Mouse (Mus musculus) 3T3-L1 (cell line): ENCODE data around the gene Slc25a25.
A peak's percentile ranks its signal among the peaks of the same experiment; 100 is the strongest.

Experiments
- DNase-seq: peaks from one replicate; pipeline ENCODE4 v3.0.0-alpha.2; 2015; ENCODE audit warnings: low read depth, low spot score

Gene Slc25a25

GRCm38 (mm10) chr2:32429215-32429891 lies 21.9 kb downstream of the Slc25a25 start:
- no peak for DNase-seq

- DNase-seq: peak; percentile 70
Measured at GRCm38 (mm10) chr2:32428262-32428722, 23.0 kb downstream of the Slc25a25 start.

DNA sequence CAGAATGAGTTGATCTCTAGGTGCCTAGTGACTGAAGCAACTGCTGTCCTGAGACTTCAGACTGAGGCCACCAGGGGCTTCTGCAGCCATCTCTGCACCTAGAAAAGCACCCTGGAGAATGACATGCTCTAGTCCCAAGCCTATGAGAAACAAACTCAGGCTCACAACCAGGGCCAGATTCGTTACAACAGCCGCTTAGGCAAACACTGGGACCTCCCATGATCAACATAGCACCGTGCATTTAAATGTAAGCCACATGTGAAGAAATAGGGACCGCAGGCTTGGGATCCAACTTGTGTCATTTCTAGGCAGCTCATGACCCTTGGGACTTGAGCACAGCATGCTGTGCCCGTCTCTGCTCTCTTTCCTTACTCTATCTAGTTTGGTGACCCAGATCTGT lies 23.5 kb downstream of the Slc25a25 start:
- DNase-seq: no peak

DNA sequence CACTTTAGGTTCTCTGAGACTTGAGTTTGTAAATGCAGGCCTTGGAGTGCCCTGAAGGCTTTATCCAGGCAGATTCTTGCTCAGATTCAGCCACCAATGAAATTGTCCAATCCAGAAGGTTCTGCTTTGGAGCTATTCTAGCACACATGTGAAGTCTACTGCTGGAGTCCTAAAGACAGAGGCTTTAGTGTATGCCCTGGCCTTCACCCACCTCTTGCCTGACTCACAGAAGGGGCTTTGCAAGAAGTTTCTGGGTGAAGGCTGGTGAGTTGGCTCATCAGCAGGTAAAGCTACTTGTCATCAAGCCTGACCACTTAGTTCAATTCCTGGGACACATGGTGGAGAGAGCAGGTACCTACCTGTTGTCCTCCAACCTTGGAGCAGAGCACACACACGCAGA lies 25.1 kb downstream of the Slc25a25 start:
- no peak for DNase-seq

DNA sequence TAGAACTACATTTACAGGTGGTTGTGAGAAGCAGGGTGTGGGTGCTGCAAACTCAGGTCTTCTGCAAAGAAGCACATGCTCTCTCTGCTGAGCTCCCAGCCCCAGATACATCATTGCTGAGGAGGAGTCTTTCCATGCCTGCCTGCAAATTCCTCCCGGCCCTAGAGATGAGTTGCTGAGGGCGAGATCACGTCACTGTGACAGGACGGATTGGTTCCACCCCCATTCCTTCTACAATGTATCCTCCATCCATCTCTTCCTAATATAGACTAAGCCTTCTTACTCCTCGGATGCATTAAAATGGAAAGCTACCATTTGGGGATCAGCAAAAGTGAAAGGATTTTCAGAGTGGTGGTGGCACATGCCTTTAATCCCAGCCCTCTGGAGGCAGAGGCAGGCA lies 25.7 kb downstream of the Slc25a25 start:
- no peak for DNase-seq

GRCm38 (mm10) chr2:32424796-32425195 lies 26.4 kb downstream of the Slc25a25 start:
- no peak for DNase-seq

GRCm38 (mm10) chr2:32423481-32424331 lies 27.5 kb downstream of the Slc25a25 start:
- DNase-seq: peak; percentile 98

DNA sequence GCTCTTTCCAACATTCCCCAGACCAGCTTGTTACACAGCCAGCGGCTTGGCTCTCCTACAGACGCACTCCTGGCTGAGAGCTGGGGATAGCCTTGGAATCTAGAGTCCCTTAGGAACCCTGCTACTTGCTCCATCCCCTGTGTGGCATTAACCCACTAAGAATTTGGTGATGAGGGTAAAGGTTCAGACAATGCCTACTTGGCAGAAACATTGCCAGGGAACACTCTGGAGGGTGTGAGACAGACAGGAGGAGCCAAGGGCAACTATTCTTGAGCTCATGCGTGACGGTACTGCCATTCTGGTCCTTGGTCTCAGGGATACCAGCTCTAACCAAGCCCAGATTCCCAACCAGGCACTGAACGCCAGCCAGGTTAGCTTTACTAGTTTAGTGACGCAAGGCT lies 29.4 kb downstream of the Slc25a25 start:
- no peak for DNase-seq

- no peak for DNase-seq
Measured at GRCm38 (mm10) chr2:32420647-32421046, 30.6 kb downstream of the Slc25a25 start.

GRCm38 (mm10) chr2:32420066-32420608 lies 31.1 kb downstream of the Slc25a25 start:
- DNase-seq: no peak

DNA sequence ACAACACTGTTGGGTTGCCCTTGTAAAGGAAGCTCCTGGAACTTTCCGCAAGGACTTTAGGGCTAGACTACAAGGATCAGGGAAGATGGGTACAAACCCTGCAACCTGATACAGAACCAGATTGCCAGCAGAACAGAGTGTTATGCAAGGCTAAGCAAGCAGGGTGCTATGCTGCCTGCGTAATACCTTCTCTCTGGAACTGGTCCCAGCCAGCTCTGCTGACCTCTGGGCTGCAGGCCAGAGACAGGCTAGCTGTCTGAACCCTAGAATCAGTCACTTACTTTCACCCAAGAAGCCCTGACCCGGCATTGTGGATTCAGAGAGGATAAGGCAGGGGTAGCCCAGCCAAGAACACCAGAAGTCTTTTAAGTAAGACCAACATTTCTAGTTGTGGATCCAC lies 31.9 kb downstream of the Slc25a25 start:
- DNase-seq: peak; percentile 65

DNA sequence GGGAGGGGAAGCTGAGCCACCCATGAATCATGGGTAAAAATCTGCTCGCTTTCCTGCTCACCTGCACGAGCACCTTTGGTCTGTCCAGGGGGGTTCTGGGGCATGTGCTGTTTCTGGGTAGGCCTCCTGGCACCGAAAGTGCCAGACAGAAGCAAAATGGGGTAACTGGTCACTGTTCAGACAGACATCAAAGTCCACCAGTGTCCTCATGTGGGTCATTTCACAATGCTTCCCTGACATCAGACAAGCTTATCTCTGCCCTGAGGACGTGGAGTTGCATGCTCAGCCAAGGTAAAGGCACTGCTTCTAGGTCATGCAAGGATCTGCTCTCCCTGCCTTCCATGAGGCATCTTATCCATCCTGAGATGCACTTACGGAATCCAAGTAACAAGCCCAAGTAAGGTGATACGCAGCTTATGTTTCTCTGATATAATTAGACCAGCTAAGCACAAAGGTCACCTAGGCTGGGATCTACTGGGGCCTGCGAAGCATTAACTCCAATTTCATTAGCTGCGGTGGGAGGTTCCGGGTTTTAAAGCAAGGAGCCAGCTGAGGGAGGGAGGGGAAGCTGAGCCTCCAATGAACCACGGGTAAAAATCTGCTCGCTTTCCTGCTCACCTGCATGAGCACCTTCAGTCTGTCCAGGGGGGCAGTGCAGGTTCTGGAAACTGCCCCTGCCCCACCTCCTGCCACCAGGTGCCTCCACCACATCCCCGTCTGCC lies 32.7 kb downstream of the Slc25a25 start:
- no peak for DNase-seq

- no peak for DNase-seq
Measured at GRCm38 (mm10) chr2:32417486-32417885, 33.8 kb downstream of the Slc25a25 start.

DNA sequence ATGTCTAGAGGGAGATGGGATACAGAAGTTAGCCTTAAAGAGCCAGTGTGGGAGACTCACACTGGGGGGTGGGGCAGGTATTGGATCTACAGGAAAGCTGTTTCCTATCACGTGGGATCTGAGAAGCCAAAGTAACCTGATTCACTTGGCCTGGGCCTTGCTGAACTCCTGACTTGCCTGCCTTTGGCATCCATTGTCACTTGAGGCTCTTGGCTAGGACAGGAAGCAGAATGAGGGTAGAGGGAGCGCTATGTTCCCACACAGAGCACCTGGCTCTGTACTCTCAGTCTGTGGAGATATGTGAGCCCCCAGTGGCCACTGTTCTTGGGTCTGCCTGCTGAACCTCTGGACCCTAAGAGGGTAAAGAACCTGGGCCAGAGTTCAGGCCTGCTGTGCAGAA lies 34.7 kb downstream of the Slc25a25 start:
- DNase-seq: no peak

DNA sequence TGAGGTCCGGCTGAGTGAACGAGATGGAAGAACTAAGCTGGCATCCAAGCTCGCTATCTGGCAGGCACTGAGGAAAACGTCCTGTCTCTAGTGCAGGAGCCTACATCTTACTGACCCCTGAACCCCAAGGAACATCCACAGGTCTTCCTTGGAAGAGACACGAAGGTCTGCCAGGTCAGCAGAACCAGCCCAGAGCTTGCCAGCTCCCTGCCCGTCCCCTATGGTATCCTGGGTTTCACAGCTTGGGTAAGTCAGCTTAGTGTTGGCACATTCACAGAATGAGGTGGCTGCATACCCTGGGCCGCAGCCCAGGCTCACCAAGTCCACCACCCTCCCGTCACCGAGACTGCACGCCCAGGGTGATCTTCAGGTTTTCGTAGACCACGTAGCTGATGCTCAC lies 35.4 kb downstream of the Slc25a25 start:
- no peak for DNase-seq

DNA sequence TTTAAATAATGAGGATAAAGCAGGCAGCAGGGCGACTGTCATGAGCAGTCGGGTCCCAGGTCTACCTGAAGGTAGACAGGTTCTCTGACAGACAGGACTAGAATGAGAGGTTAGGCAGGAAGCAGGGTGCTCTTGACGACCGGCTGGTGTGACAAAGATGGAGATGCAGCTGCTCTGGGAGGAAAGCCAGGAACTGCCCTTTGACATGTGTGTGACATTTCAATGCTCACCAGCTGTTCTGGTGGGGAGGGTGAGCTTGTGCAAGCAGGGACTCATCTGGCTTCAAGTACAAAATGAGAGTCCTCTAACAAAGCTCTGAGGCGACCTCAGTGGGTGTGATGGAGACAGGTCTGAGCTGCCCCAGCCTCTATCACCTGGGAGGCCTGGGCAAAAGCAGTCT lies 37.3 kb downstream of the Slc25a25 start:
- no peak for DNase-seq

- DNase-seq: no peak
Measured at GRCm38 (mm10) chr2:32412742-32413531, 38.3 kb downstream of the Slc25a25 start.

DNA sequence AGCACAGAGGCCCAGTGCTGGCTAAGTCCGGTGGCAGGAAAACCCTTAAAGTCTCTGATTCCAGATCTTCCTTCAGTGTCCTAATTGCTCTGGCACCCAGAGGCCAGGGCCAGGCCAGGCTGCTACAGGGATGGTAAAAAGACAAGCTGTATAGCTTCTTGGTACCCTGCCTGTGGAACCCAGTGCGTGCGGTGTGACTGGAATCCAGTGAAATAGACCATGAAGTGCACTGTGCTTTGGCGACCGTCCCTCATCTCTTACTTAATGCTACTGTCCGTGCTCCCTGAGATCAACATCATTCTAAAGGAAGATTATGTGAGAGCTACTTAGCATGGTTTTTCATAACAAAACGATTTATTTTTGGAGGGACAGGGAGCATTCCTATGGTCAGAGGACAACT lies 39.8 kb downstream of the Slc25a25 start:
- no peak for DNase-seq

DNA sequence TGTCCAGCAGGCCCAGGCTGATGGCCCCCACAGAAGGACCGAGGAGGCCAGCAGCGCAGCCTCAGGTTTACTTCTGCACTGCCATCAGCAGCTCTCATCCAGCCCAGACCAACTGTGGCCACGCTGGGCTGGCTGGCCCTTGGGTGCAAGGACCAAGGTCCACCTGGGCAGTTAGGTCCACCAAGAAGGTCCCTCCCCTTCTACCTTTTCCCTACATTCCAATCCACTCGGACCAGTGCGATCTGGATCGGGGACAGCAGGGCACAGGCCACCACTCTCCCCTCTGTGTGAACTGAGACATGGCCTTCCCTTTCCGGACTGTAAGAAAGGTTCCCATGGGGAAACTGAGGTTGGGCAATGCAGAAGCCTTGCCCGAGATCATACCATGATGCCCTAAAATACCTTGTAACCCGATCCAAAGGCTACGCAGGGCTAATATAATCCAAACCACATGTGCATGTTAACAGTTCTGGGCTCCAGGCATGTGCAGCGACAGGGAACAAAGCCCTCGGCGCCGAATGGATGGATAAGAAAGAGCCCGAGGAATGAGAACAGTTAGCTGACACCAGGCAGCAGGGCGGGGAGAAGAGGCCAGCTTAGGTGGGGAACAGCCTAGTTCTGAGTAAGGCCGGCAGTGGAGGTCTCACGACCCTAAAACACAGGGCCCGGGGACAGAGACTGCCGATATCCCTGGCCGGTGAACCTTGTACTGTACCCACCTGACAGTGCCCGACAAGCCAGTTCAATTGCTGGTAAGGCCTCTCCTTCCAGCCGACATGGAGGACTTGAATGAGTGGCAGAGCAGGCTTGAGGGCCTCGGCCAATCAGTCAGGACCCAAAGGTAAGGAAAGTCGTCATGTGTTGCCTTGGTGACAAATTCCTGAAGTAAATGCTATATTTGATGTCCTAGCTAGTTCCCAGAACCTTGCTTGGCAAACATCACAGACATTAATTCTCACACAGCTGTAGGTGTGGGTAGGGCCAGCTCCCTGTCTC lies 42.5 kb downstream of the Slc25a25 start:
- DNase-seq: no peak
